Mouse (Mus musculus) intestine, postnatal 0 days (tissue): ENCODE measurements around the gene Crk. TPM values are rescaled to one million over a fixed set of nuclear protein-coding genes. Genes with fewer than 3 reads are reported as not detected.

Source experiments
- ATAC-seq: fragments of 200-750 bp; cut with Nextera tagmentation; 2 replicates; pipeline ENCODE4 v1.8.0; 2017; ENCODE audit warnings: mild to moderate bottlenecking, moderate TSS enrichment, moderate library complexity
- H3K27ac ChIP-seq: fragments of 300-500 bp; sonication (generic); 2 replicates; pipeline ENCODE4 v1.5.1; 2014; ENCODE audit warnings: mild to moderate bottlenecking, low read depth, low read length, moderate library complexity
- H3K27me3 ChIP-seq: fragments of 300-500 bp; sonication (generic); replicated peaks from 2 replicates; pipeline ENCODE4 v1.6.1; 2014; ENCODE audit warnings: low read length, mixed read lengths; ENCODE audit not compliant: control insufficient read depth, insufficient read depth
- H3K36me3 ChIP-seq: fragments of 300-500 bp; sonication (generic); 2 replicates; pipeline ENCODE4 v1.6.1; 2014; ENCODE audit warnings: mild to moderate bottlenecking, moderate library complexity; ENCODE audit not compliant: control insufficient read depth, insufficient read depth
- H3K4me1 ChIP-seq: fragments of 300-500 bp; sonication (generic); replicated peaks from 2 replicates; pipeline ENCODE4 v1.6.1; 2014; ENCODE audit warnings: antibody characterized with exemption, low read length, mixed read lengths; ENCODE audit not compliant: control insufficient read depth, insufficient read depth
- H3K4me2 ChIP-seq: fragments of 300-500 bp; sonication (generic); replicated peaks from 2 replicates; pipeline ENCODE4 v1.6.1; 2014; ENCODE audit warnings: low read depth, mild to moderate bottlenecking, moderate library complexity
- H3K4me3 ChIP-seq: fragments of 300-500 bp; sonication (generic); 2 replicates; pipeline ENCODE4 v1.5.1; 2014; ENCODE audit warnings: low read depth, low read length
- H3K9ac ChIP-seq: fragments of 300-500 bp; sonication (generic); 2 replicates; pipeline ENCODE4 v1.6.1; 2014; ENCODE audit warnings: mild to moderate bottlenecking, low read depth, low read length
- H3K9me3 ChIP-seq: fragments of 300-500 bp; sonication (generic); 2 replicates; pipeline ENCODE4 v1.6.1; 2016; ENCODE audit warnings: mixed run types; ENCODE audit not compliant: control insufficient read depth
- CTCF ChIP-seq: sonication (generic); IDR thresholded peaks from 2 replicates; pipeline ENCODE4 v1.5.1; 2016; ENCODE audit warnings: low read depth, mild to moderate bottlenecking, control low read depth, antibody characterized with exemption, moderate library complexity
- whole genome bisulfite sequencing: fragments of 180-500 bp; shearing (Covaris S2); extraction: QIAGEN DNeasy Blood & Tissue Kit; methylation state at CpG from one replicate; pipeline ENCODE4 v1.1.7; 2014; 5-methylcytosine and 5-hydroxymethylcytosine counted together
- polyA plus RNA-seq: library from polyadenylated mRNA; unstranded; fragments of >200 nt; fragmentation: Nextera tagmentation; extraction: Ambion mirVana; gene quantifications from 2 replicates; pipeline ENCODE4 v1.2.1, GENCODE M21; 2015

Gene Crk
- polyA plus RNA-seq, 1 experiment from 2014 or later, result 64.8 TPM

GRCm38 (mm10) chr11:75658996-75659750, 19.9 kb upstream of the Crk start:
- H3K27ac ChIP-seq, result no peak overlapping the region
- H3K9ac ChIP-seq, result no peak overlapping the region
- H3K4me1 ChIP-seq, result peaks cover 7% of the 10 kb centered on the region
- H3K9me3 ChIP-seq, result no peaks in the 10 kb centered on the region
- no peaks in the 10 kb centered on the region for H3K27me3 ChIP-seq
- no peak for ATAC-seq
- no peak overlapping the region for H3K4me2 ChIP-seq
- peaks cover 52% of the 10 kb centered on the region for H3K36me3 ChIP-seq
- no peak overlapping the region for H3K4me3 ChIP-seq
- no peak for TF ChIP-seq CTCF
- 80% methylated on average over 14 of the region's 14 CpGs for WGBS

DNA sequence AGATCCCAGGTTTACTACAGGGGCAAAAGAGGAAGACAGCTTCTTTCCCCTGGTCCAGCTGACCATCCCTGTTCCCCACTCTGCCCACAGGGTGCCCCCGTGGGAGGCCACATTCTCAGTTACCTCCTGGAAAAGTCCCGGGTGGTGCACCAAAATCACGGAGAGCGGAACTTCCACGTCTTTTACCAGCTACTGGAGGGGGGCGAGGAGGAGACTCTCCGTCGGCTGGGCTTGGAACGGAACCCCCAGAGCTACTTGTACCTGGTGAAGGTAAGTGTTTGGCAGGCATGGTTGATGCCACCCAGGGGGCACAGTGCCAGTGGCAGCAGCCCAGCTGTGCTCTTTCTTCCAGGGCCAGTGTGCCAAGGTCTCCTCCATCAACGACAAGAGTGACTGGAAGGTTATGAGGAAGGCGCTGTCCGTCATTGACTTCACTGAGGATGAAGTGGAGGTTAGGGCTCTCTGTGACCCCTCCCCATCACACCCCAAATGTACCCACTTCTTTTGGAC, 18.9 kb upstream of the Crk start:
- H3K4me1 ChIP-seq, result no peaks in the 10 kb centered on the region
- H3K4me3 ChIP-seq, result no peak overlapping the region
- no peak for ATAC-seq
- H3K4me2 ChIP-seq, result no peak overlapping the region
- no peak overlapping the region for H3K27ac ChIP-seq
- no peaks in the 10 kb centered on the region for H3K27me3 ChIP-seq
- peaks cover 58% of the 10 kb centered on the region for H3K36me3 ChIP-seq
- H3K9me3 ChIP-seq, result no peaks in the 10 kb centered on the region
- H3K9ac ChIP-seq, result no peak overlapping the region
- no peak for TF ChIP-seq CTCF
- 95% methylated on average over 12 of the region's 12 CpGs for WGBS

GRCm38 (mm10) chr11:75660941-75661800, 17.9 kb upstream of the Crk start:
- Histone ChIP-seq H3K9ac (no peak overlapping the region), H3K4me3 (no peak overlapping the region), H3K27ac (no peak overlapping the region), H3K9me3 (no peaks in the 10 kb centered on the region), H3K27me3 (no peaks in the 10 kb centered on the region), H3K4me1 (no peaks in the 10 kb centered on the region), H3K4me2 (no peak overlapping the region), H3K36me3 (peaks cover 68% of the 10 kb centered on the region)
- 89% methylated on average over 21 of the region's 21 CpGs for WGBS
- TF ChIP-seq CTCF, result no peak
- ATAC-seq, result no peak

- Histone ChIP-seq H3K27me3 (no peaks in the 10 kb centered on the region), H3K9ac (no peak overlapping the region), H3K9me3 (no peaks in the 10 kb centered on the region), H3K36me3 (peaks cover 75% of the 10 kb centered on the region), H3K27ac (no peak overlapping the region), H3K4me3 (no peak overlapping the region), H3K4me1 (no peaks in the 10 kb centered on the region), H3K4me2 (no peak overlapping the region)
- ATAC-seq, result no peak
- 88% methylated on average over 7 of the region's 7 CpGs for whole genome bisulfite sequencing
- TF ChIP-seq CTCF, result no peak
These were observed 16.9 kb upstream of the Crk start for GRCm38 (mm10) chr11:75662131-75662530.

DNA sequence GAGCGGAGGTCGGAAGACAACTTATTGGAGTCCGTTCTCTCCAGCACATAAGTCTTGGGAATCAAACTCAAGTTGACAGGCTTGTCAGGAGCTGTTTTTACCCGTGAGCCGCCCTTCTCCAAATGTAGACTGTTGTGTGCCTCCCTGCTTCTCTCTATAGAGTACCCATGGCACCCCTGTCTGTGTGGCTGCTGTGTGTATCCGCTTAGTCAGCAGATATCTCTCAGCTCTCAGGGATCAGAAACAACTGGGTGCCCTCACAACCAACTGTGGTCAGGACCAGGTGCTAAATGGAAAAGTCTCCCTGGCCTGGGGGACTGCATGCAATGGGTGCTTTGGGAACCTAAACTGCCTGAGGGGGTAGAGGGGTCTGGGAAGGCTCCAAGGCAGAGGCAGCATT, 12.8 kb upstream of the Crk start:
- H3K9me3 ChIP-seq, result no peaks in the 10 kb centered on the region
- H3K27ac ChIP-seq, result no peak overlapping the region
- TF ChIP-seq CTCF, result no peak
- no peaks in the 10 kb centered on the region for H3K4me1 ChIP-seq
- 96% methylated on average over 6 of the region's 6 CpGs for WGBS
- H3K27me3 ChIP-seq, result no peaks in the 10 kb centered on the region
- H3K4me2 ChIP-seq, result no peak overlapping the region
- H3K4me3 ChIP-seq, result no peak overlapping the region
- H3K36me3 ChIP-seq, result peaks cover 84% of the 10 kb centered on the region
- no peak for ATAC-seq
- no peak overlapping the region for H3K9ac ChIP-seq

- Histone ChIP-seq H3K4me1 (no peaks in the 10 kb centered on the region), H3K9me3 (no peaks in the 10 kb centered on the region), H3K27me3 (no peaks in the 10 kb centered on the region), H3K9ac (no peak overlapping the region), H3K4me2 (no peak overlapping the region), H3K36me3 (peaks cover 90% of the 10 kb centered on the region), H3K4me3 (no peak overlapping the region), H3K27ac (no peak overlapping the region)
- WGBS, result 82% methylated on average over 3 of the region's 3 CpGs
- TF ChIP-seq CTCF, result no peak
- ATAC-seq, result no peak
These were observed 10.4 kb upstream of the Crk start for GRCm38 (mm10) chr11:75668621-75669020.
